Mouse (Mus musculus): Measurements from ENCODE around the gene Slc5a8.

The Slc5a8 gene

GRCm38 (mm10) chr10:88885632-88886090, at the start of gene Slc5a8:
Slc5a8 (plus strand) TSS chr10:88885992.
- DNase-seq (ENCODE audit: low spot score) = no peak

DNA sequence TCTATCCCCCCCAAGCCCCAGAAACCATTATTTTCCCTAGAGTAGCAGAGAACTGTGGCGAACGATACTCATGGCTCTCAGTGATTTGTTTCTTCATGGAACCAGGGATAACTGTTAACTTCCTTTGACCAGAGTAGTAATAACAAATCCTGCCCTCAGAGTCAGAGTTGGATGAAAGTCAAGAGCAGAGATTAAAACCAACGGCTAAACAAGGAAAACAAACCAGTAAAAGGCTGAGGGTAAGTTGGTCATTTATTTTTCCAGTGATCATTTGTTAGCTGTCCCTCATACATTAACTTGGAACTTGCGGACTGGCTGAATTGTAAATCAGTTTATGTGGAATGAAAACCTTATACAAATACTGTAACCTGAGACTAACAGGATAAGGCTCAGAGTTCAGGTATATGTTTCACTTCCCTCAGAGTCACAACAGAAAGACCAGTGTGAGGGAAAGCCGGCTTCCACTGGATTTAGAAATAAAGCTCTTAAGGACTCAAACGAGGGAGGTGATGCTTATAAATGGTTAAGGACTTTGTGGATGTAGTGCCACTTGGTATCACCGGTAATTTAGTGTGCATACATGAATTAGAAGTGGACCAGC, 36.8 kb upstream of the Slc5a8 start:
- no peak for DNase-seq (ENCODE audit: low spot score)

- DNase-seq (ENCODE audit: low spot score) = no peak
Observed at GRCm38 (mm10) chr10:88849976-88850375, 35.8 kb upstream of the Slc5a8 start.

DNA sequence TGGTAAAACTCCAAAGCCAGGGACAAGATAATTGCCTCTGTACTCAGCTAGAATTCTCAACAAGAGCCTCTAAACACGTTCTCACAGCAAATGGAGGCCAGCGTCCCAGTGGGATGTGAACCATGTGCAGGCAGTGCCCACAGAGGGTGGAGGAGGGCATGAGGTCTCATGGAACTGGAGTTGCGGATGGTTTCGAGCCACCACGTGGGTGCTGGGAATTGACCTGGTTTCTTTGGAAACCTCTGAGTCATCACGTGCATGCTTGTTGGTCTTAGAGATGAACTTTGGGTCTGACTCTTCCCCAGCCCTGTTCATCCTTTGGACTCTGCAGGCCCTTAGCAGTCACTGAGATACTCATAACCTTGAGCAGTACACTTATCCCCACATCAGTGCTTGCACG, 32.5 kb upstream of the Slc5a8 start:
- no peak for DNase-seq (ENCODE audit: low spot score)

GRCm38 (mm10) chr10:88860911-88861310, 24.9 kb upstream of the Slc5a8 start:
- DNase-seq (ENCODE audit: low spot score) = no peak

DNA sequence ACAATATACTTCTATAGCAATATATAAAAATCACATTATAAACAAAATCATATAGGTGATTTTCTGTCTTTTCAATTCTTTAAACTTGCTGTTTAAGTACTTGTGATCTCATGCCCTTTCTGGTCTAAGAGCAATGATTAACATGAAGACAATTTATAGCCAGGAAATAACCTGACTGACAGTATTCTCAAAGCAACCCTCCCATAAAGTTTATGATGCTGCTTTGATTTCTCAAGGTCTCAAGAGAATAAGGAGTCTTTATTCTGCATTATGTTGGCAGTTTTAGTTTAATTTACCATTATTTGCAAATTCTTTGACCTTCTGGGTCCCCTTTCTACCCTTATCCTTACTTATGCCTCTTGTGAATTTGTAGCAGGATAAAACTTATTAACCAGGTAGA, 24.4 kb upstream of the Slc5a8 start:
- no peak for DNase-seq (ENCODE audit: low spot score)

DNA sequence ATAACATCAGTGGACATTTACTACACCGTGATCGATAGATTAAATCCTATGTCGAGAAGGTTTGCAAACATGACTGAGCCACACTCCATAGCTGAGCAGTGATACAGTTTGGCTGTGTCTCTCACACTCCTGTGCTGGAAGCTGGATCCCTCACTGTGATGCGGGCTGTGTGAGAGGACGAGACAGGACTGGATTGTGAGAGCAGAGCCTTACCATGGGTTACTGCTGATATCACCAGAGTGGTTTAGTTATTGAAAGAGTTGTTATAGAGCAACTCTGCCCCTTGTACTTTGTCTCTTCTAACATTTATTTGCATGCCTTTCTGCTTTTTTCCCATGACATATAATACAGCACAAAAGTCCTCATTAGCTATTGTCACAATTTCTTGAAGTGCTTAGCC, 23.5 kb upstream of the Slc5a8 start:
- DNase-seq (ENCODE audit: low spot score) = no peak

GRCm38 (mm10) chr10:88866017-88866416, 19.8 kb upstream of the Slc5a8 start:
- no peak for DNase-seq (ENCODE audit: low spot score)

DNA sequence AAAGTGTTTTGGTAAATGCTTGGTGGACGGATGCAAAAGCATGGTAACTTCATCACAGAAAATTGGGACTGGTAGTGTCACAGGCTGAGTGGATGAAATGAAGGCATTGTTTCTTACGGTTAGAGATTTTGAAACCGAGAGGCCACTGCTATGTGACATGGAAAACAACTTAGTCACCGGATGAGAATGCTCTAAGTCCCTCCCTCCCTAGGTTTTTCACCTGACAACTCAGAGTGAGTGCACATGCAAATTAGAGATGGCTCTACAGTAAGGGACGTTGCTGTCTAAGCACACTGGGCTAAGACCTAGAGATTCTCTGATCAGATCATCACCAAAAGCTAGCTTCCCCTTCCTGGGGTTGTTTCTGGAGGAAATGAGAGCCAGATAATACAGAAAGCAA, 10.9 kb upstream of the Slc5a8 start:
- no peak for DNase-seq (ENCODE audit: low spot score)

- no peak for DNase-seq (ENCODE audit: low spot score)
Observed at GRCm38 (mm10) chr10:88877421-88877820, 8.4 kb upstream of the Slc5a8 start.

GRCm38 (mm10) chr10:88883721-88884120, 2.1 kb upstream of the Slc5a8 start:
- DNase-seq (ENCODE audit: low spot score) = no peak

- no peak for DNase-seq (ENCODE audit: low spot score)
Observed at GRCm38 (mm10) chr10:88884836-88885235, 956 bp upstream of the Slc5a8 start.

- no peak for DNase-seq (ENCODE audit: low spot score)
Observed at GRCm38 (mm10) chr10:88886114-88886513, 322 bp downstream of the Slc5a8 start.

DNA sequence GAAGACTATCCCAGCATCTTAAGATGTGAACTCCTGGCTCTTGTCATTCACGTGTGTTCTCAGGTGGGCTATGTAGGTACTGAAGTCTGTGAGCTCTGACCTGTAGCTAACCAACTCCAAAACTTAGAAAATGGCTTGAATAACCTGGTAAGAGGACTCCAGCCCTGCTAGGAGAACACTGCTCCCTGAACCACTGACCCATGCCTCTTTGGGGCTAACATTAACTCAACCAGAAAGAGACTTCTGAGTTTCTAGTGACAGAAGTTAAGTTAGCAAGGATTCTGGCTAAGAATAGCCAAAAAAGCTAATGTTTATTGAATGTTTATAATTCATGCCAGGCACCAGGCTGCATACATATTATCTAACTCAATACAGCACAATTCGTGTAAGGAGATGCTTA, 2.6 kb downstream of the Slc5a8 start:
- DNase-seq (ENCODE audit: low spot score) = no peak

DNA sequence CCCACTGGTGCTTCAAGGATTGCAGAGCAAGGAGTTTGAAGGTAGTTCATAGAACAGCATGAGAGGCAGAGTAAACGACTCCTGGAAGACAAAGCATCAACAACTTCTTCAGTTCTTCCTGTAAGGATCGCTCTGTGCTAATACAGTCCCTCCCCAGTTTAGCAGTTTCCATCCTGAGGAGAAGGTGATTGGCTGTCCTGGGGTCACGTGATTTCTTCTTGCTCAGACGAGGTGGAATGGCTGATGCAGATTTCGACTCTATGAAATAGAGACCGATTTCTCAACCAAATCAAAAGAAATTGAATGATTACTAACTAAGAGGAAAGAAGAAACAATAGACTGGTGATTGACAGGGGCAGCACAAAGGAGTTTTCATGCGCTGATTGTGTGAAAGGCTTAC, 5.6 kb downstream of the Slc5a8 start:
- DNase-seq (ENCODE audit: low spot score) = no peak

DNA sequence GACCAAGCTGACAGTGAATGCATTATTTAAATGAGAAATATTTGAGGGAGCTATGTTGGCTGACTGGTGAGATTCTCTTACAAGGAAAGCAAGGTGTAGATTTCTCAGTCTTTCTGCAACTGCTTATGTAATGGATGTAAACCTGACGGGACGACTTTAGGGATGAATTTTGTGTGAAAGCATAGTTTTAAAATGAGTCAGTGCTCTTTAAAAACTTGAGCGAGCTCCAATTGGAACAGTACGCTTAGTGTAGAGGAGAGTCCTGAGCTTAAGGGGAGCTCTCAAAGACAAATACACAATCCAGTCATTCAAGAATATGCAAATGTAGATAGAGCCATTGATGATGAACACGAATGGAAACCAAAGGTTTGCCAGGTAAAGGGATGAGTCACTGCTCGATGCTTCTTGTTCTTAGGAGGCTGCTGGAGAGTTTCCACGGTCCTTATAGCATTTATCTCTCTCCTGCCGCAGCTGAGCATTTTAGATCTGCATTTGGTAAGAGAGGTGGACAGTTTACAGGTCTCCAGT, 6.8 kb downstream of the Slc5a8 start:
- DNase-seq (ENCODE audit: low spot score) = no peak

DNA sequence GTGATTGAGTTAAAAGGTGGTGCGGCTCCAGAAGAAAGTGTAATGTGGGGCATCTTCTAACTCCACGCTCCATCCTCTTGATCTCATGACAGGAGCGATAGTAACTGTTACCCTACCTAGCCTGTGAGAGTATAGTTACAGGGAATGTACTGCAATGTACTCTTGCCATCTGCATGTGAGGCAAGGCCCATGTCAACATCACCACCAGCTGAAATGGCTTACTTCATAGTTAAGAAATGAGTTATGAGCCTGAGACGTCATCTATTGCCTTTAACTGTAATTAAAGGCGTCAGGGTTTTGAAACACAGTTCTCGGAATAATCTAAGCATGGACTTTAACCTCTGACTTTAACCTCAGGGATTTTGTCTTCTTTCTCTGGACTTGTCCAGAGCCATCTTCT, 11.2 kb downstream of the Slc5a8 start:
- no peak for DNase-seq (ENCODE audit: low spot score)

- DNase-seq (ENCODE audit: low spot score) = no peak
Observed at GRCm38 (mm10) chr10:88949649-88950296, 64.0 kb downstream of the Slc5a8 start.

DNA sequence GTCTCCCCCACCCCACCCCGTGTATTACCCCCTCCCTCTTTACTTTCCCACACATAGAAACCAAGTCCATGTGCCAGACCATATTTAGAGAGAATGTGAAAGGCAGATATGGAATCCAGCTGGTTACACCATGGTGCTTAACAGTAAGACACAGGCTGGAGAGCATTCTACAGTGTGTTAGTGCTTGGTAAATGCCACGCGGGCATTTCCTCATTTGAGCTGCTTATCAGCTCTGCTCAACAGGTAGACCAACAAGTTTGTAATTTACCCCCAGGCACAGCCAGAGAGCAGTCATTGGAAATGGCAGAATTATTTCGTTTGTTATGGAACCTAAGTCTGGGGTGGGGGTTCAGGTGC, 64.5 kb downstream of the Slc5a8 start:
- no peak for DNase-seq (ENCODE audit: low spot score)

GRCm38 (mm10) chr10:88960791-88961190, 75.0 kb downstream of the Slc5a8 start:
- no peak for DNase-seq (ENCODE audit: low spot score)

DNA sequence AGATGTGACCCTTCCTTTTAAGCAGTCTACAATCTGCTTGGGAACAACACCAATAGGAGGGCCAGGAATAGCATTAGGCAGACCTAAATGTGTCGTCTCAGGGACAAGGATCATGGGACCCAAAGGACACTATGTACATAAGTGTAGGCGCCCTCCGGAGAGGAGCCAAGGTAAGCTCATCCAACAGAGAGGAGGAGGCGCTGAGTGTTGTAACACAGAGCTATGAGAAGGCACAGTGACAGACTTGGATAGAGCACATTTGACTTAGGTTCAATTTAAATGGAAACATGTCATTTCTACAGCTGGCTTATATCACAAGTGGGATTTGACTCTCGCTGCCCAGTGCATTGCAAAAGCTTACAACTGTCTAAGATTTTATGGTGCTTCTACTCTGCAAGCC, 82.8 kb downstream of the Slc5a8 start:
- no peak for DNase-seq (ENCODE audit: low spot score)

- DNase-seq (ENCODE audit: low spot score) = no peak
Observed at GRCm38 (mm10) chr10:88970951-88971725, 85.3 kb downstream of the Slc5a8 start.

GRCm38 (mm10) chr10:88978932-88979331, 93.1 kb downstream of the Slc5a8 start:
- DNase-seq (ENCODE audit: low spot score) = no peak

Data from layer of hippocampus, adult 11-12 months (tissue).